Mouse (Mus musculus) heart, postnatal 0 days (tissue): ENCODE measurements around the gene Arid3b.

Experiments
- CTCF ChIP-seq: IDR thresholded peaks from 2 replicates; pipeline ENCODE4 v1.5.1; 2016; ENCODE audit warnings: antibody characterized with exemption, control low read depth, low read depth
- EP300 ChIP-seq: IDR thresholded peaks from 2 replicates; pipeline ENCODE4 v1.6.1; 2016; ENCODE audit warnings: antibody characterized with exemption, low read depth

GRCm38 (mm10) chr9:57839032-57839431 is 2.4 kb upstream of the Arid3b start:
- no peak for TF ChIP-seq CTCF
- TF ChIP-seq EP300 = no peak
